Mouse (Mus musculus) left cerebral cortex, adult 8-10 months (tissue): Measurements from ENCODE around the gene Tspan11. TPM values are rescaled to one million over a fixed set of nuclear protein-coding genes. Genes with fewer than 3 reads are reported as not detected.

Source experiments
- DNase-seq, 2 experiments: peaks; one replicate each; pipeline ENCODE4 v3.0.0; 2022; ENCODE audit warnings: low spot score in 2 of 2
- total RNA-seq, 4 experiments: library from RNA; stranded (reverse); gene quantifications; 2 replicates each; pipeline ENCODE4 v1.2.4; 2022

The Tspan11 gene
- total RNA-seq, 4 experiments from 2014 or later = 3.9 to 5.4 (median 4.6) TPM

GRCm38 (mm10) chr6:127876436-127876835, 11.0 kb upstream of the Tspan11 start:
- DNase-seq = no peak

- no peak for DNase-seq
These were observed 10.4 kb upstream of the Tspan11 start for GRCm38 (mm10) chr6:127877026-127877425.

- DNase-seq = no peak
These were observed 7.9 kb upstream of the Tspan11 start for GRCm38 (mm10) chr6:127879472-127879871.

GRCm38 (mm10) chr6:127886916-127887315, 473 bp upstream of the Tspan11 start:
- no peak for DNase-seq

GRCm38 (mm10) chr6:127888581-127888980, 1.2 kb downstream of the Tspan11 start:
- no peak for DNase-seq

- DNase-seq = no peak
These were observed 6.2 kb downstream of the Tspan11 start for GRCm38 (mm10) chr6:127893611-127894010.

GRCm38 (mm10) chr6:127894999-127895398, 7.6 kb downstream of the Tspan11 start:
- DNase-seq = no peak

GRCm38 (mm10) chr6:127896425-127896824, 9.0 kb downstream of the Tspan11 start:
- DNase-seq = no peak

GRCm38 (mm10) chr6:127897342-127897741, 10.0 kb downstream of the Tspan11 start:
- no peak for DNase-seq

- DNase-seq = no peak
These were observed 12.7 kb downstream of the Tspan11 start for GRCm38 (mm10) chr6:127900062-127900461.

DNA sequence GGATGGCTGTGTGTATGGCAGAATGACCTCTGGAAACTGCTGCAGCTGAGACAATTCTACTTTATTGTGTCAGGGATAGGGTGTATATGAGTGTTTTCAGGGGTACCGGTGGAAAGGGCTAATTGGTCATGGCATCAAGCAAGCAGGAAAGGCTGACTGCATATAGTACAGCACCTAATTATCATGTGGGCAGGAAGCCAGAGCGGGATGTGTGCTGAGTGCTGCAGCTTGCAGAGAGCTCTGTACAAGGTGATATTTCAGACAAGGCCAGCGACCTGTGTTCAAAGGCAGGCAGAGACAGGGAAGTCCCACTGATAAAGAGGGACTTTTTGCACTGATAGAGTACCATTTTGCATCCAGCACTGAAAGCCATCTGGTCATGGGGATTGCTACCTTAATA, 13.9 kb downstream of the Tspan11 start:
- no peak for DNase-seq

DNA sequence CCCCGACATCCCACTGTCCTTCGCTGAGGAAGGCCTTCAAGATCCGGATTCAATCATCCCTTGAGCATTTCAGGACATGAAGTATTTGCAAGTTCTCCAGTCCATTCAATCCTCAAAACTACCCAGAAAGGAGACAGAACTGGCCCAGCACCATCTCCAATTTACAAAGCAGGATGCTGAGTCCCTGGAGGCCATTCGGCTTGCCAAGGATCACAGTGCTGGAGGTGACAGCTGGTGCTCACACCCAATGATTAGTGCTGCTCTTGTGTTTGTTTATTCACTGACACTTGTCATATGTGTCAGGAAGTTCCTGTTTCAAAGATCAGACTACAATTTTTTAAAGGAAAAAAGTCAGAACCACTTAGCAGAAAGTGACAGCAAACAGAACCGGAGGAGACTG, 14.3 kb downstream of the Tspan11 start:
- no peak for DNase-seq

GRCm38 (mm10) chr6:127902559-127902958, 15.2 kb downstream of the Tspan11 start:
- peak in 1 of 2 experiments; percentile 87 for DNase-seq

DNA sequence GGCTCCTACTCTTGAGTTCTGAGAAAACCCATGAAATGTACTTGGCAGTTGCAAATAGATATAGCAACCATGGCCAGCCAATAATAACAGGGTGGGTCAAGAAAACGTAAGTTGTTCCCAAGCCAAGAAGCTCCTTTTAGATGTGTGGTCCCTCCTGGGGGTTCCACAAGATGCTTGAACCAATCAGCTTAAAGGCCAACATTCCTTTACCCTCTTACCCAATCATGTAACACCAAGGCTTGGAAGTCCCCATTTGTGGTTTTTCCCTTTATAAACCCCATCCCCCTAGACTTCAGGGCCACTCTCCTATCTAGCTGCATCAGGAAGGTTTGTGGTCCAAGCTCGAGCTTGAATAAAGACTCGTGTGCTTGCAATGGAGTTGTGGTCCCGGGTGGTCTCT, 23.2 kb downstream of the Tspan11 start:
- DNase-seq = no peak

- DNase-seq = no peak
These were observed 24.3 kb downstream of the Tspan11 start for GRCm38 (mm10) chr6:127911687-127912086.

DNA sequence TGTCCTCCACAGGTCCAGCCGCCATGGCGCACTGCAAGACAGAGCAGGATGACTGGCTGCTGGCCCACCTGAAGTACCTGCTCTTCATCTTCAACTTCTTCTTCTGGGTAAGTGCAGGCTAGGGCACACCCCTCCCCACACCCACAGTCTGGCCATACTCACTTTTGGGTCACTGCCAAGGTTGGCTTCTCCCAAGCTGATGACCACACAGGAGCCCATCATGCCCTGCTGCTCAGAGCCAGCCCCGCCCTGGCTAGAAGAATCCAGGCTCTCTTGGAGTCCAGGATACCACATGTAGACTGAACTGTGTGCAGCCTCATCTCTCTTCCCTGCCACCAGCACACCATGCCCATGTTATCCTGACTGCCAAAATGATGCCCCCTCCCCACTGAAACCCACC, 25.5 kb downstream of the Tspan11 start:
- DNase-seq = no peak

GRCm38 (mm10) chr6:127916993-127917392, 29.6 kb downstream of the Tspan11 start:
- no peak for DNase-seq

DNA sequence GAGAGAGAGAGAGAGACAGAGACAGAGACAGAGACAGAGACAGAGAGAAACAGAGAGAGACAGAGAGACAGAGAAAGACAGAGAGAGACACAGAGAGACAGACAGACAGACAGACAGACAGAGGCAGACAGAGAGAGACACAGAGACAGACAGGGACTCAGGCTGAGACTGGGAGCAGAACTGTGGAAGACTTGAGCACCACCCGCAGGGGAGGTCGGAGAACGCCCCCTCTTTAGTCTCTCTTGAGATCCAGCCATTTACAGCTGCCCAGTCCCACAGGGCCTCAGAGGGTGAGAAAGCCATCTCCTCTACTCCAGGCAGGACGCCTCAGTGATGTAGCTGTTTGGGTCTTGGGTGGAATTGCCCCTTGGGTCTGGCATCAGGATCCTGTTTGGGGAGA, 30.3 kb downstream of the Tspan11 start:
- no peak for DNase-seq

- DNase-seq = no peak
These were observed 32.1 kb downstream of the Tspan11 start for GRCm38 (mm10) chr6:127919491-127919890.

GRCm38 (mm10) chr6:127920652-127921051, 33.3 kb downstream of the Tspan11 start:
- peak; percentile 50 to 73 for DNase-seq

DNA sequence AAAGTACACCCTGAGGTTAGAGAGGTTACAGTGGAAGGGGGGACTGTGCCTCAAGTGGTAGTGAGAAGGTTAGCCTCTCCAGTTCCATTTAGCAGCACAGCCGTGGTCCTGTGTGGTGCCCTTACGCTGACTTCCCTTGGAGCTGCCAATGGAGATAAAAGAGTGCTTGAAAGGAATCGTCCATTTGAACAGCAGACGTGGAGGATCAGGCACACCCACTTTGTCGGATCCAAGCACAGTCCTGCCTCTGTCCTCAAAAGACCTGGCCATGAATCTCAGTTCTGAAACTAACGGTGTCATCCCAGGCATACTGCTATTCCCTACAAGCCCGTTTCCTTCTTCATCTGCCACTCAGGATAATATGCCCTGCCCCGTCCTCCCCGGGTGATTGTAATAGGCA, 34.6 kb downstream of the Tspan11 start:
- DNase-seq = no peak

DNA sequence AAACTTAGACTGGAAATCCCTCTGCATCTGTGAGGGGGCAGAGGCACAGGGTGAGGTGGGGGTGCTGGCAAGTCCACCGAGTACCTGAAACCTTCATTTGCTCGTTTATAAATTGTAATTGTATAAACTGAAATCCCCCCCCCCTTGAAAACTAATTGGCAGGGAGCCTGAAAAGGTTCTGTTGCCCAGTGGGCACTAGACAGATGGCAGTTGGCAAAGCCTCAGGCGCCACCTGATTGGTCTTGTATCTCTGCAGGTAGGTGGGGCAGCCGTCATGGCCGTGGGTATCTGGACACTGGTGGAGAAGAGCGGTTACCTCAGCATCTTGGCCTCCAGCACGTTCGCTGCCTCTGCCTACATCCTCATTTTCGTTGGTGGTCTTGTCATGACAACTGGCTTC, 35.9 kb downstream of the Tspan11 start:
- DNase-seq = no peak

DNA sequence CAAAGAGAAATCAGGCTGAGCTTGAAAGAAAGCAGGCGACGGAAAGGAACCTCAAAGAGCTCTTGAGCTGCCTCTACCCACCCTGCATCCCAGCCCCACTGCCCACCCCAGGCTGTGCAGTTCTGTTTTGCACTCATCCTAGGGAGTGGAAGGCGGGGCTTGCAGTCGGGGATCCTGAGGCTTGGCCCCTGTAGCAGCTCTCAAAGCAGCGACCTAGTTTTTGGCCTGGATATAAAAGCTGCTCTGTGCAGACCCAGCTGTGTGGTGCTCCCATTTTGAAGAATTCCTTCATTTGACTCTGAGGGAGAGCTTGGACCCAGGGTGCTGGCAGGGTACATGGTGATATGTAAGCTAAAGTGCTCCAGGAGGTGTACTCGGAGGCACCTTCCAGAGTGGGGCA, 37.4 kb downstream of the Tspan11 start:
- DNase-seq = peak in 1 of 2 experiments; percentile 41

- peak; percentile 42 to 85 for DNase-seq
These were observed 38.5 kb downstream of the Tspan11 start for GRCm38 (mm10) chr6:127925915-127926314.
